Mouse (Mus musculus) E14TG2a.4 (cell line): ENCODE measurements around the gene Hoxd13.

Experiments
- CTCF ChIP-seq: conservative IDR thresholded peaks from 2 replicates; pipeline ENCODE4 v1.5.1; 2014; ENCODE audit warnings: low read length
- NANOG ChIP-seq: IDR thresholded peaks from 2 replicates; pipeline ENCODE4 v1.6.1; 2014; ENCODE audit warnings: borderline replicate concordance, low read length, mixed read lengths
- POU5F1 ChIP-seq: IDR thresholded peaks from 2 replicates; pipeline ENCODE4 v1.6.1; 2014; ENCODE audit warnings: low read length, borderline replicate concordance

DNA sequence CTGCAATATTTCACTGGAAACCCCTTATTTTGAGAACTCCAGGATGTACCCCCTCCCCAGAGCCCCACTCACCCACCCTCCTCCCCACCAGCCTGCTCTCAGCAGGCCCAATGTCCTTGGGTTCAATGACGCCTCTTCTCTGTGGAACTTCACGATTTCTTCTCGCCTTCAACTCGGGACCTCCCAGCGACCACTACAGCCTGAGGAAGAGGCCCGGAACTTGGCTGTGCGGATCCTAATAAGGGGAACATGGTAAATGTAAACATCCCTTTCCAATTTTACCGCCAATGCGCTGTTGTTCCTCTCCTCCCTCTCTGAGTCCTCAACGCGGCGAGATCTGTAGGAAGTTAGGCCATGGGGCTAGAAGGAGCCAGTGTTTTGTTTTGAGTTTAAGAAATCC, 16.0 kb downstream of the Hoxd13 start:
- no peak for TF ChIP-seq CTCF
- no peak for TF ChIP-seq POU5F1
- no peak for TF ChIP-seq NANOG
